Mouse (Mus musculus) ZHBTc4 (cell line): ENCODE measurements around the gene Myt1l.

Source experiments
- DNase-seq: peaks from one replicate; pipeline ENCODE4 v3.0.0-alpha.2; 2011; ENCODE audit warnings: low read depth, low spot score

The Myt1l gene

GRCm38 (mm10) chr12:29712795-29713721 is 184.9 kb downstream of the Myt1l start:
- no peak for DNase-seq

GRCm38 (mm10) chr12:29723722-29724338 is 195.6 kb downstream of the Myt1l start:
- no peak for DNase-seq

- DNase-seq: no peak
Observed at GRCm38 (mm10) chr12:29728294-29728693, 200.1 kb downstream of the Myt1l start.

GRCm38 (mm10) chr12:29740346-29741025 is 212.3 kb downstream of the Myt1l start:
- DNase-seq: no peak

- DNase-seq: no peak
Observed at GRCm38 (mm10) chr12:29741181-29741580, 213.0 kb downstream of the Myt1l start.

GRCm38 (mm10) chr12:29750604-29751128 is 222.5 kb downstream of the Myt1l start:
- DNase-seq: no peak

- DNase-seq: no peak
Observed at GRCm38 (mm10) chr12:29755086-29755871, 227.1 kb downstream of the Myt1l start.

GRCm38 (mm10) chr12:29755872-29756265 is 227.7 kb downstream of the Myt1l start:
- DNase-seq: no peak

- no peak for DNase-seq
Observed at GRCm38 (mm10) chr12:29760611-29761010, 232.4 kb downstream of the Myt1l start.

GRCm38 (mm10) chr12:29766158-29766557 is 238.0 kb downstream of the Myt1l start:
- no peak for DNase-seq

GRCm38 (mm10) chr12:29771791-29772190 is 243.6 kb downstream of the Myt1l start:
- no peak for DNase-seq

- no peak for DNase-seq
Observed at GRCm38 (mm10) chr12:29772401-29772800, 244.2 kb downstream of the Myt1l start.

- DNase-seq: no peak
Observed at GRCm38 (mm10) chr12:29778901-29779300, 250.7 kb downstream of the Myt1l start.

GRCm38 (mm10) chr12:29789319-29790050 is 261.3 kb downstream of the Myt1l start:
- DNase-seq: no peak

- DNase-seq: no peak
Observed at GRCm38 (mm10) chr12:29790051-29790386, 261.8 kb downstream of the Myt1l start.

GRCm38 (mm10) chr12:29792998-29793397 is 264.8 kb downstream of the Myt1l start:
- DNase-seq: no peak

GRCm38 (mm10) chr12:29795107-29795673 is 267.0 kb downstream of the Myt1l start:
- DNase-seq: no peak

- DNase-seq: no peak
Observed at GRCm38 (mm10) chr12:29798595-29799391, 270.6 kb downstream of the Myt1l start.

- no peak for DNase-seq
Observed at GRCm38 (mm10) chr12:29806415-29806814, 278.2 kb downstream of the Myt1l start.
